Mouse (Mus musculus): ENCODE data around the gene Abhd10. TPM values are rescaled to one million over a fixed set of nuclear protein-coding genes. Genes with fewer than 3 reads are reported as not detected.

Gene Abhd10
- polyA plus RNA-seq, 2 experiments from 2014 or later: 9.7 to 24.1 TPM

Other genes starting within 250 kb of the Abhd10 start
- under 1 TPM in 1 of 2 experiments, not detected in 1; 0.41 TPM for gene Gm609, start 250.0 kb downstream of the Abhd10 start, polyA plus RNA-seq (2017; shearing (Covaris generic))
- not detected for gene Gm17783, start 210.9 kb downstream of the Abhd10 start, polyA plus RNA-seq (2017; shearing (Covaris generic))
- gene Slc9c1, start 207.6 kb downstream of the Abhd10 start, polyA plus RNA-seq (2017; shearing (Covaris generic)): not detected
- gene Gcsam, start 132.6 kb downstream of the Abhd10 start, polyA plus RNA-seq (2017; shearing (Covaris generic)): under 1 TPM in 1 of 2 experiments, not detected in 1; 0.23 TPM
- not detected for gene BC016579, start 88.9 kb downstream of the Abhd10 start, polyA plus RNA-seq (2017; shearing (Covaris generic))
- gene Tmprss7, start 49.3 kb downstream of the Abhd10 start, polyA plus RNA-seq (2017; shearing (Covaris generic)): not detected
- not detected for gene Tagln3, start 18.3 kb downstream of the Abhd10 start, polyA plus RNA-seq (2017; shearing (Covaris generic))
- not detected for gene Phldb2, start 210.6 kb upstream of the Abhd10 start, polyA plus RNA-seq (2017; shearing (Covaris generic))

Data from activated CD4-positive, CD25-positive, alpha-beta regulatory T cell, adult 4 months (primary cell).